Mouse (Mus musculus): ENCODE results near the gene Plac8. TPM values are rescaled to one million over a fixed set of nuclear protein-coding genes. Genes with fewer than 3 reads are reported as not detected.

Plac8 gene
- total and polyA plus RNA-seq, 3 experiments: 4.9 to 10.6 TPM; not detected in 1

GRCm38 (mm10) chr5:100551952-100552351, 20.1 kb downstream of the Plac8 start (continued):
- TF ChIP-seq POLR2AphosphoS2 (IDR thresholded peaks at IDR 0.05; ENCODE audit: low read length): no peak
- peak; percentile 51; the same call in 1 of the 2 replicates for TF ChIP-seq SIN3A (IDR thresholded peaks at IDR 0.05; ENCODE audit: low read length)
- TF ChIP-seq MYC (IDR thresholded peaks at IDR 0.05; ENCODE audit: low read depth, low read length): no peak
- TF ChIP-seq MEF2A (IDR thresholded peaks at IDR 0.05; ENCODE audit: extremely low read depth, insufficient replicate concordance, low read depth, low read length, poor library complexity, severe bottlenecking): no peak
- TF ChIP-seq E2F4 (IDR thresholded peaks at IDR 0.05; ENCODE audit: borderline replicate concordance, low read depth, low read length): no peak
- no peak for TF ChIP-seq ELF1 (IDR thresholded peaks at IDR 0.05; ENCODE audit: low read depth, low read length)
- TF ChIP-seq POLR2A (IDR thresholded peaks at IDR 0.05; ENCODE audit: control insufficient read depth in 1 of 2, insufficient read depth in 1 of 2, low read depth in 1 of 2, low read length in 2 of 2, poor library complexity in 1 of 2): no peak
- no peak for TF ChIP-seq ZMIZ1 (IDR thresholded peaks at IDR 0.05; ENCODE audit: low read depth, low read length)
- no peak for TF ChIP-seq NELFE (IDR thresholded peaks at IDR 0.05; ENCODE audit: low read depth, low read length)
- no peak for TF ChIP-seq CTCF (IDR thresholded peaks at IDR 0.05 in 2 of 3, conservative IDR thresholded peaks at IDR 0.05 in 1 of 3; ENCODE audit: control insufficient read depth in 1 of 3, insufficient read depth in 1 of 3, low read depth in 2 of 3, low read length in 3 of 3, poor library complexity in 1 of 3, severe bottlenecking in 1 of 3)
- no peak for TF ChIP-seq BHLHE40 (IDR thresholded peaks at IDR 0.05; ENCODE audit: borderline replicate concordance, low read depth, low read length)
- TF ChIP-seq TCF12 (IDR thresholded peaks at IDR 0.05; ENCODE audit: low read depth, low read length): 0 out of 2 replicates have a peak, but pooled peaks have one; percentile 48
- no peak for TF ChIP-seq USF2 (IDR thresholded peaks at IDR 0.05; ENCODE audit: borderline replicate concordance in 1 of 2, insufficient read depth in 1 of 2, low read depth in 1 of 2, low read length in 2 of 2)
- no peak for TF ChIP-seq JUND (IDR thresholded peaks at IDR 0.05; ENCODE audit: low read depth, low read length)
- no peak for TF ChIP-seq SMC3 (IDR thresholded peaks at IDR 0.05; ENCODE audit: low read depth, low read length)
- no peak for TF ChIP-seq KAT2A (conservative IDR thresholded peaks at IDR 0.05; ENCODE audit: low read depth, low read length)

- Histone ChIP-seq H3K9ac (ENCODE audit: control insufficient read depth, low read depth, low read length, poor library complexity, severe bottlenecking) (no peak overlapping the region), H3K4me1 (ENCODE audit: control insufficient read depth in 1 of 2, insufficient read depth in 2 of 2, low read length in 2 of 2) (peaks cover 3 to 13% of the 10 kb centered on the region in 2 experiments; a peak in 3 of 4 replicates), H3K79me2 (ENCODE audit: control insufficient read depth, insufficient read depth, low read length, poor library complexity) (no peaks in the 10 kb centered on the region), H3K27me3 (ENCODE audit: control insufficient read depth in 1 of 2, insufficient read depth in 2 of 2, low read length in 2 of 2) (no peaks in the 10 kb centered on the region), H3K27ac (ENCODE audit: control insufficient read depth, low read depth, low read length) (no peak overlapping the region), H3K9me3 (replicated peaks; ENCODE audit: insufficient read depth, low read length) (no peaks in the 10 kb centered on the region), H3K36me3 (ENCODE audit: control insufficient read depth in 1 of 2, insufficient read depth in 2 of 2, low read length in 2 of 2) (peaks cover 8 to 14% of the 10 kb centered on the region in 2 experiments), H3K4me3 (ENCODE audit: control insufficient read depth in 1 of 2, insufficient read depth in 1 of 2, low read depth in 2 of 2, low read length in 2 of 2) (no peak overlapping the region)
- DNase-seq (ENCODE audit: low read depth, low spot score): no peak
- TF ChIP-seq ZC3H11A (IDR thresholded peaks at IDR 0.05; ENCODE audit: low read depth, low read length): no peak
- no peak for TF ChIP-seq RCOR1 (IDR thresholded peaks at IDR 0.05; ENCODE audit: low read depth, low read length)
- TF ChIP-seq POLR2AphosphoS2 (IDR thresholded peaks at IDR 0.05; ENCODE audit: low read length): no peak
- no peak for TF ChIP-seq MYB (IDR thresholded peaks at IDR 0.05; ENCODE audit: low read depth, low read length)
- TF ChIP-seq ELF1 (IDR thresholded peaks at IDR 0.05; ENCODE audit: low read depth, low read length): no peak
- TF ChIP-seq POLR2A (IDR thresholded peaks at IDR 0.05; ENCODE audit: control insufficient read depth in 1 of 2, insufficient read depth in 1 of 2, low read depth in 1 of 2, low read length in 2 of 2, poor library complexity in 1 of 2): no peak
- TF ChIP-seq USF2 (IDR thresholded peaks at IDR 0.05; ENCODE audit: borderline replicate concordance in 1 of 2, insufficient read depth in 1 of 2, low read depth in 1 of 2, low read length in 2 of 2): no peak
- TF ChIP-seq ZMIZ1 (IDR thresholded peaks at IDR 0.05; ENCODE audit: low read depth, low read length): no peak
- no peak for TF ChIP-seq POLR2AphosphoS5 (IDR thresholded peaks at IDR 0.05; ENCODE audit: borderline replicate concordance, low read depth, low read length)
- TF ChIP-seq CHD1 (IDR thresholded peaks at IDR 0.05; ENCODE audit: low read depth, low read length): no peak
- TF ChIP-seq JUND (IDR thresholded peaks at IDR 0.05; ENCODE audit: low read depth, low read length): no peak
- TF ChIP-seq MAFK (IDR thresholded peaks at IDR 0.05; ENCODE audit: borderline replicate concordance, low read depth, low read length): no peak
- TF ChIP-seq UBTF (IDR thresholded peaks at IDR 0.05; ENCODE audit: borderline replicate concordance, insufficient read depth, low read depth, low read length): no peak
- TF ChIP-seq GATA1 (IDR thresholded peaks at IDR 0.05; ENCODE audit: low read depth, low read length): no peak
- TF ChIP-seq MEF2A (IDR thresholded peaks at IDR 0.05; ENCODE audit: extremely low read depth, insufficient replicate concordance, low read depth, low read length, poor library complexity, severe bottlenecking): no peak
- no peak for TF ChIP-seq BHLHE40 (IDR thresholded peaks at IDR 0.05; ENCODE audit: borderline replicate concordance, low read depth, low read length)
Measured at GRCm38 (mm10) chr5:100550151-100550550, 21.9 kb downstream of the Plac8 start.
